Mouse (Mus musculus) left cerebral cortex, postnatal 10 days (tissue): ENCODE measurements around the gene Tpsb2. TPM values are rescaled to one million over a fixed set of nuclear protein-coding genes. Genes with fewer than 3 reads are reported as not detected.

Experiments used
- DNase-seq, 2 experiments: peaks; one replicate each; pipeline ENCODE4 v3.0.0; 2021 to 2022; ENCODE audit warnings: low spot score in 2 of 2, mixed read lengths in 1 of 2; ENCODE audit errors: extremely low spot score in 1 of 2
- intact Hi-C: fragments of 180-260 bp; cut with DNase I; formaldehyde crosslinking; loops from one replicate; pipeline ENCODE4 v1.15.1; 2025
- total RNA-seq, 2 experiments: library from RNA; stranded (reverse); gene quantifications; 2 replicates each; pipeline ENCODE4 v1.2.3; 2021

Gene Tpsb2
- total RNA-seq, result under 1 TPM; 0.54 to 0.77 TPM

DNA sequence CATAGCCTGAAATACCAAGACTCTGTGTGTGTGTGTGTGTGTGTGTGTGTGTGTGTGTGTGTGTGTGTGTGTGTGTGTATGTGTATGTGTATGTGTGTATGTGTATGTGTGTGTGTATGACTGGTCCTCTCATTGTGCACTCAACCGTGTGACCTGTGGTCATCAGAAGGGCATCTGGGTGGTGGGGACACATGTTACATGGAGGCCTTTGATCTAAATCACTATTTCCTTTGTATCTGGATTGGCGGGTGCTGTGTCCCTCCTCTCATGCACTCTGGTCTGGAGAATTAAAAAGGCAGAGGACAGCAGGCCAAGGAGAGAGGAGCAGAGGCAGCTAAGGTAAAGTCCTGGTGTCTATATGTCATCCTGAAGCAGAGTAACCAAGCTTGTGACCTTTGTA lies at the start of gene Tpsb2:
Gene Tpsb2, plus strand, starts transcription at position 301 of the 400 bp plus-strand sequence.
- intact Hi-C loops, result no loop called here
- no peak for DNase-seq

- no peak for DNase-seq
- intact Hi-C loops, result no loop called here
Observed at GRCm38 (mm10) chr17:25318354-25318753, 47.8 kb upstream of the Tpsb2 start, which contains the start of gene Prss29. Gene Prss29 (plus strand): TSS chr17:25318654.

DNA sequence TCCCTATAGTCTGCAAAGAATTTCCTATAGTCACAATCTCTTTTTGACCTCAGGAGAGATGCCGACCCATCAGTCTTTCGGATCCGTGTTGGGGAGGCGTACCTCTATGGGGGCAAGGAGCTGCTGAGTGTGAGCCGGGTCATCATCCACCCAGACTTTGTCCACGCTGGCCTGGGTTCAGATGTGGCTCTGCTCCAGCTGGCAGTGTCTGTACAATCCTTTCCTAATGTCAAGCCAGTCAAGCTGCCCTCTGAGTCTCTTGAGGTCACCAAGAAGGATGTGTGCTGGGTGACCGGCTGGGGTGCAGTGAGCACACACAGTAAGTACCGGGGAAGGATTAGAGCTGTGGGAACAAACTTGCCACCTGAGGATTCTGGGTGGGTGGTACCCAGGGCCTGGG lies 45.3 kb upstream of the Tpsb2 start:
- intact Hi-C loops, result no loop called here
- no peak for DNase-seq

DNA sequence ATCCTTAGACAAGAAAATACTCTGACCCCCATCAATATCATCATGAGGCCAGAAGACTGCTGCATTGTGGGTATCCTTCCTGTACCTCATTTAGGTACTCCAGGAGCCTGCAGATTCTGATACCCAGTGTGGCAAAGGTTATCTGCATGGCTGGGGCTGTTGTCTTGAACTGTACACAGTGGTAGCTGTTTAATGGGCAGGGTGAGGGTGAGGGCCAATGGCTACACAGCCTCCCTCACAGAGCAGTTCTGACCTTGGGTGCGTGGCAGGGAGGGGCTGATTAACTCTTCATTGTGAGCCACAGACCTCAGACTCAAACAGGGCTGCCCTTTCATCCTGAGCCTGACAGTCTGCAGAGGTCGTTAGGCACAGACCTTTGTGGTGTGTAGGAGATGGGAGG lies 43.2 kb upstream of the Tpsb2 start:
- intact Hi-C loops, result no loop called here
- DNase-seq, result no peak

GRCm38 (mm10) chr17:25332321-25332720 lies 33.8 kb upstream of the Tpsb2 start:
- DNase-seq, result no peak
- intact Hi-C loops, result no loop called here

DNA sequence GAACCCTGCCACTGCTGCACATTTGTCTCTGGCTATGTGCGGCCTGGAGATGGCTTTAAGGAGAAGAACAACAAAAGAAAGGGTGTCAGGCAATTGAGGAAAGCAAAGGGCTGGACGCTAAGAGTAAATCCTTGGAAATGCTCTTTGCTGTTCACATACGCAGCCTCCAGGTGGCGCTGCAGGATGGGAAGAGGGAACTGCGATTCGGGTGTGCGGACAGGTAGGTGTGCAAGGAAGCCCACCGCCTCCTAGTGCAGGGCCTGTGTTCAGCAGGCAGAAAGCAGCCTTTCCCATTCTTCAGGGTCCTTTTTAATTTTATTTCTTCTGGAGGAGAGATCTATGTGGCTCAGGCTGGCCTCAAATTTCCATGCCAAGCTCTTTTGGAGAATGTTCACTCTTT lies 32.2 kb upstream of the Tpsb2 start:
- intact Hi-C loops, result loop anchor here (2.0 kb wide), 1 partner anchor 137 kb away; no protein-coding TSS in a partner anchor
- DNase-seq, result peak; percentile 31 to 75

- intact Hi-C loops, result no loop called here
- no peak for DNase-seq
Observed at GRCm38 (mm10) chr17:25338218-25338617, 27.9 kb upstream of the Tpsb2 start.

DNA sequence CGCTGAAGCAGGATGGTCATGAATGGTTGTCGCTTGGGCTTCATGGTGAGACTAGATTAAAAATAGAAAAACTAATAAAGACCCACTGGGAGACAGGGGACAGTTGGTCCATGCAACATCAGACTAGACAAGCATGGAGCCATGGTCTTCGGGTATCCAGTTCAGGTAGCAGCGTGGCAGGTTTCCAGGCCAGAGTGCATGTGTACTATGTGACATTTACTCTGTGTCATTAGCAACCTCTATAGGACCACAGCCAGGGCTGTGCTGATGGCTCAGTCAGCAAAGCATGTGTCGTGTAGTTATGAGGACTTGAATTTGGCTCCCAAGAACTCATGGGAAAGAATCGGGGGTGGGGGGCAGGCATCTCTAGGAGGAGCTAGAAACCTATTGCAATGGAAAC lies 26.1 kb upstream of the Tpsb2 start:
- no peak for DNase-seq
- intact Hi-C loops, result no loop called here

DNA sequence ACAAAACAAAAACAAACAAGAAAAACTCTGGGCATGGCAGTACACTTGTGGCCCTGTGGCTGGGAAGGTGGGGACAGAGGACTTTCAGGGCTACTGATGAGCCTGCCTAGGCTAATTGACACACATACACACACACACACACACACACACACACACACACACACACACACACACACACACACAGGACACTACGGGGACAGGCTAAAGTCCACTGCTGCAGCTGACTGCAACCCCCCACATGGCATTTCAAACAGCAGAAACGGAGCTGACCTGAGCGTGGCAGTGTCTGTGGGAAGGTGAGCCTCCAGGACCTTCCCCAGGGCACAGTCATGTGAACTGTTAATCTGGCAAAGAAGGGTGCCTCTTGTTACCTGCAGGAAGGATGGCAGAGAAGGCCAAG lies 24.6 kb upstream of the Tpsb2 start:
- intact Hi-C loops, result no loop called here
- DNase-seq, result no peak

DNA sequence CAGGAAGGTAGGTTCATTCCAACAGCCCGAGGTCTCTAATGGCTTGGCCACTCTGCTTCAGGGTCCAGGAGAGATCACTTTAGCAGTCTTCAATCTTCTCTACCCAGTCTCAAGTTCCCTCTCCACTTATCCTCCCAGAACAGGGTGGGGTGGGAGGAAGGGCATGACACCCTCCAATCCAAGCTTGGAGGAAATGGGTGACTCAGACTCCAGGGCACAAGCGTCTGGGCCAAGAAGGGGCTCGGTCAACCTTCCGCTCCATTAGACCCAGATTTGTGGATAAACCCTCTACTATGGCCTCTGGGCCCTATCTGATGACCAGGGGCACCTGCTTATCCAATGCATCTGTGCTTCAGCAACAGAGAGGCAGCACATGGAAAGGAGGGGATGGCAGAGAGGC lies 20.6 kb upstream of the Tpsb2 start, which contains the start of gene Tpsab1:
Gene Tpsab1, minus strand, starts transcription at position 101 of the 400 bp plus-strand sequence.
- intact Hi-C loops, result no loop called here

DNA sequence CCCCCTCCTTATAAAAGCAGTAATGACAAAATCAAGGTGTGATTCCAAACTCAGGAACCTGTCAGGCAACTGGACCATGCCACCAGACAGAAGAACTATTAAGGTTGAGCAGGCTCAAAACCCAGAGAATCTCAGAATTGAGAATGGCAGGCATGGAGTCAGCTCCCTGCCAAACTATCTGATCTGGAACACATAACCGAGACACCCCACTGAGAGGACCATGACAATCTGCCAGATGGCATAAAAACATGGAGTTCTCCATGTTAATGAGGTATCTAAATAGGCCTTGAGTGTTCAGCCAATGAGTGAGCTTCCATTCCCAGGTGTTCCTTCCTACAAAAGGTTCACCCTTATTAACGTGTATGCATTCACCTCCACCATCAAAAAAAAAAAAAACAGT lies 4.8 kb upstream of the Tpsb2 start:
- no peak for DNase-seq
- intact Hi-C loops, result no loop called here

More for the DNA sequence above, 20.6 kb upstream of the Tpsb2 start, which contains the start of gene Tpsab1:
- DNase-seq, result no peak

DNA sequence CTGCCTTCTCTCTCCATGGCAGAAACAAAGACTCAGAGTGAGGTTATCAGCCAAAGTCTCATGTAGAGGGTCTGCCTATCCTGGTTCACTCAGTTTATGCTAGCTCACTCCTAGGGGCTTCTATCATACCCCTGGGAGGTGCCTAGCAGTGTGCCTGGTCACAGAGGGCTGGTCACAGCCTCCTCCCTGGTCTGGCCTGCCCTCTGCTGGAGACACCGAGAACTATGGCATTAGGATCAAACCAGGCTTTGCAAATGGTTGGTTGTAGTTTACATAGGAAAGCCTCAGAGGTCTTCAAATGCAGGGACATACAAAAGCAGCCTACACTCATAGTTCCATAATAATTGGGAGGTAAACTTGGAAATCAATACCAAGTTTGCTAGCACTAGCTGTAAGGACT lies 2.4 kb upstream of the Tpsb2 start:
- DNase-seq, result no peak
- intact Hi-C loops, result no loop called here

DNA sequence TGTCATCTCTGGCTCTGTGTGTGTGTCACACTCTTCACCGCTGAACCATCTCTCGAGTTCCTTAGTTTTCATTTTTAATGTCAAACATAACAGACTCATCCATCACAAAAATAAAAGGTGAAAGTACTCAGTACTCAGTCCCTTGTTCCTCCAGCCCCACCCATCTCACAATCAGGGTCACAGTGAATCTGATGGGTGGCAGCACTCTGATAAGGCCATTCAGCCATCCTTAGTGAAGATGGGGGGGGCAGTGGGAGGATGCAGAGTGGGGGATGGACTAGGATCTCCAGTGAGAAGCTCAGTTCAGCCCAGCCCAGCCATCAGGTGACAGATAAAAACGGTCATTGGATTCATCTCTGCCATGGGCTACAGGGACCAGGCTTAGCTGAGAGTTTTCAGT lies 2.9 kb downstream of the Tpsb2 start, which contains the start of gene Tpsg1:
Gene Tpsg1, plus strand, starts transcription at position 301 of the 400 bp plus-strand sequence.
- no peak for DNase-seq
- intact Hi-C loops, result no loop called here

DNA sequence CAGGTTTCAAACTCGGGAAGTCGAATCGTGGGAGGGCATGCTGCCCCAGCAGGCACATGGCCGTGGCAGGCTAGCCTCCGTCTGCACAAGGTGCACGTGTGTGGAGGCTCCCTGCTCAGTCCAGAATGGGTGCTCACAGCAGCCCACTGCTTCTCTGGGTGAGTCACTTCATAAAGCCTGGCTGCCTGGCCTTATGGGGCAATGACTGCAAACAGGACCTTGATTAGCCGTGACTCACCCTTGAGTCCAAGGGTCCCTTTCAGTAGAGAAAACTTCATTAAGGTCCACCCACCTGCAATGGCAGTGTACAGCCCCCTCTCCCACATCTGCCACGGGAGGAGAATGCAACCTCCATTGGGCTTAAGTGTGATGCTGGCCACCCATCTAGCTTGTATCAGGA lies 6.4 kb downstream of the Tpsb2 start:
- intact Hi-C loops, result no loop called here

GRCm38 (mm10) chr17:25374011-25374410 lies 7.9 kb downstream of the Tpsb2 start:
- peak; percentile 26 to 66 for DNase-seq
- intact Hi-C loops, result no loop called here

More for the DNA sequence above, 6.4 kb downstream of the Tpsb2 start:
- no peak for DNase-seq

DNA sequence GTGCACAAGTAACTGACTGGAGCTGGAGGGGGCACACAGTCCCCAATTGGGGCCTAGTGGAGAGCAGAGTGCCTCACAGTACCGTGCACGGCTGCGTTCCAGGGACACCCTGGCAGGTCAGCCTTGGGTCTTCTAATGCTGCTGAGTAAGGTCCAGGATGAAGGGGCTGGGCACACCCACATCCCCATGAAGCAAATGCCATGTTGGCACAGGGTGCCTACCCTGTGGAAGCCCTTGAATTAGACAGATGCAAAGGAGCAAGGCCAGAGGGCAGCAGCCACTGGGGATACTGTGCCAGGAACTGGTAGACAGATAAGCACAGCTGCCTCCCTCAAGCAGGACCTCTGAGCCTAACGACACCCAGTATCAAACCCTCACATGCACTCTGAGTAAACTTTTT lies 28.4 kb downstream of the Tpsb2 start:
- no peak for DNase-seq
- intact Hi-C loops, result no loop called here

- intact Hi-C loops, result loop anchor here (1.0 kb wide), 1 partner anchor 72 kb away; no protein-coding TSS in a partner anchor
- DNase-seq, result peak; percentile 71 to 83
Observed at GRCm38 (mm10) chr17:25397804-25398519, 31.9 kb downstream of the Tpsb2 start.

DNA sequence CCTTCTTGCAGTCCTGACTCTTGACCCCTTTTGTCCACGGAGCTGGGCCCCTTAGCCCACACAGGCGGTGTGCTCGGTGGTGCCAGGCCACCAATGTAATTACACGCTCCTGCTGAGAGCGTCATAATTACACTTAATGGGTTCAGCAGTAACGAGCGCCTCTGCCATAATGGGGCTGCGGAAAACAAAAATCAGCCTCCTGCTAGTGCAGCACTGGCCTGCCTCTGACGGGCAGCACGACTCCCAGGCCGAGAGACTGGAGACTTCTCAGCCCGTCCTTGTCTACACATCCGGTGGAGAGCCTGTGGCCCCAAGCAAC lies 32.4 kb downstream of the Tpsb2 start:
- no peak for DNase-seq
- intact Hi-C loops, result loop anchor here (1.0 kb wide), 1 partner anchor 72 kb away; no protein-coding TSS in a partner anchor

DNA sequence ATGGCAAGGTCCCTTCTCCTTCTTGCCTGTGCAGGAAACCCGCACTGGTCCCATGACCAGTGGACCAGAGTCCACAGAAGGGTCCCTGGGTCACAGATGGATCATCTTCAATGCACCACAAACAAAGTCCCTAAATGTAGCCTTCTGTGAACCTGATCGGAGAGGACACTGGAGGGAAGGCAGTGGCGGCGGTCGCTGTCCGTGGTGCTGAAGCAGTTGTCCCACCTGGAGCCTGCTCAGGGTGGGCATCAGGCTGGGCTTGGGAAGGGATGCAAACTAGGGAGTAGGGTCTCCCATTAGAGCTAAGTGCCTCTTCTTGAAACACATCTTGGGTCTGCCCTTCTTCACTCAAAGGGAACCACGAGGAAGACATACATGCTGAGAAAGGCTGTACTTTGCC lies 34.3 kb downstream of the Tpsb2 start:
- DNase-seq, result no peak

DNA sequence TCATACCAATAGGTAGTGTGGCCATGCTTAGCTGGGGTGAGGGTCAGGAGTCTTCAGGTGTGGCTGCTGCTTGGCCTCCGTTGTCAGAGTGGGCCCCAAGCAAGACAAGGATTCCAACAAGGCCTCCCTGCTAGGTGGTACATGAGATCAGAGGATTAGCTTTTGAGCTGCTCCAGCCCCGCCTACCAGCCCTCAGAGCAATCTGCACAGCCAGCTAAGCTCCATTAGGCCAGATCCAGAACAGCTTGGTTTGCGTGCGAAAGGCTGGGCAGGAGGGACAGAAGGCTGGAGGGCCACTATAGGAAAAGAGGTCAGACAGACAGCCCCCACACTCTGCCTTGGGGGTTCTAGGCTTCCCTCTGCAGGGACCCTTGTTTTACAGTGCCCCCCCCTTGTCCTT lies 35.4 kb downstream of the Tpsb2 start:
- intact Hi-C loops, result no loop called here
- no peak for DNase-seq

More for the DNA sequence above, 34.3 kb downstream of the Tpsb2 start:
- intact Hi-C loops, result no loop called here

DNA sequence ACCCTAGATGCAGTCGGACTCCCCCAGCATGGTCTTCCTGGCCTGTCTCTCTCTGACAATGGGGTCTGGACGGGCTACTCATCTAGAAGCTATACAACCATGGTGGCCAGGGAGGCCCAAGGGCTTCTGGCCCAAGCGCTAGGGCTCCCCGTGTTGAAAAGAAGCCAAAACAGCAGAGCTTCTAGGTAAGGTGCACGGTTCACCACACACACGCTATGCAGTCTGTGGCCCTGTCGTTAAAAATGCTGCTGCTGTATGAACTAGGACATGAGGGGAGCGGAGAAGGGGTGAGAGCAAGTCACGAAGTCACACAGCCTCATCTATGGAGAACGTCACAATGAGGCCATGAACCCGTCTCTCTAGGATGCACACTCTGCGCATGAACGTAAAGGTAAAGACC lies 36.1 kb downstream of the Tpsb2 start:
- no peak for DNase-seq
- intact Hi-C loops, result no loop called here
